Mouse (Mus musculus) liver, embryonic 13.5 days (tissue): ENCODE results near the gene Sprr3. TPM values are rescaled to one million over a fixed set of nuclear protein-coding genes. Genes with fewer than 3 reads are reported as not detected.
"Not testable (repeated sequence)": the region's sequence is repeated elsewhere in the genome, so short reads cannot be mapped to it uniquely, and the experiment has no call there.

Experiments
- ATAC-seq: fragments of 200-750 bp; cut with Nextera tagmentation; 2 replicates; pipeline ENCODE4 v1.8.0; 2017; ENCODE audit warnings: low read depth, mild to moderate bottlenecking, moderate number of reproducible peaks, moderate library complexity
- DNase-seq: peaks from one replicate; pipeline ENCODE4 v3.0.0; 2022
- H3K27ac ChIP-seq: fragments of 300-500 bp; sonication (generic); 2 replicates; pipeline ENCODE4 v1.5.1; 2015; ENCODE audit warnings: moderate library complexity, mild to moderate bottlenecking, inconsistent platforms
- H3K27me3 ChIP-seq: fragments of 300-500 bp; sonication (generic); 2 replicates; pipeline ENCODE4 v1.6.1; 2015; ENCODE audit warnings: mild to moderate bottlenecking, inconsistent platforms
- H3K36me3 ChIP-seq: fragments of 300-500 bp; sonication (generic); 2 replicates; pipeline ENCODE4 v1.6.1; 2015; ENCODE audit warnings: mild to moderate bottlenecking, inconsistent platforms
- H3K4me1 ChIP-seq: fragments of 300-500 bp; sonication (generic); replicated peaks from 2 replicates; pipeline ENCODE4 v1.6.1; 2015; ENCODE audit warnings: inconsistent platforms
- H3K4me2 ChIP-seq: fragments of 300-500 bp; sonication (generic); 2 replicates; pipeline ENCODE4 v1.6.1; 2015; ENCODE audit warnings: inconsistent platforms, mild to moderate bottlenecking, moderate library complexity
- H3K4me3 ChIP-seq: fragments of 300-500 bp; sonication (generic); replicated peaks from 2 replicates; pipeline ENCODE4 v1.5.1; 2015; ENCODE audit warnings: mild to moderate bottlenecking, inconsistent platforms
- H3K9ac ChIP-seq: fragments of 300-500 bp; sonication (generic); 2 replicates; pipeline ENCODE4 v1.6.1; 2015; ENCODE audit warnings: mild to moderate bottlenecking, inconsistent platforms
- H3K9me3 ChIP-seq: fragments of 300-500 bp; sonication (generic); replicated peaks from 2 replicates; pipeline ENCODE4 v1.6.1; 2016; ENCODE audit warnings: inconsistent platforms
- WGBS: fragments of 180-500 bp; shearing (Covaris S2); methylation state at CpG from one replicate; pipeline ENCODE4 v1.1.7; 2015; ENCODE audit not compliant: insufficient replicate concordance; 5-methylcytosine and 5-hydroxymethylcytosine counted together
- polyA plus RNA-seq: library from polyadenylated mRNA; unstranded; fragments of >200 nt; fragmentation: Nextera tagmentation; extraction: Ambion mirVana; gene quantifications from 2 replicates; pipeline ENCODE4 v1.2.1, GENCODE M21; 2015

Sprr3 gene
- polyA plus RNA-seq, result not detected in 2 replicates

GRCm38 (mm10) chr3:92458620-92459019 lies at the start of gene Sprr3:
Gene Sprr3, minus strand, starts transcription at chr3:92458720.
- no peak for DNase-seq
- H3K4me1 ChIP-seq, result no peaks in the 10 kb centered on the region
- H3K9ac ChIP-seq, result no peak within 1 kb of the TSS
- H3K4me2 ChIP-seq, result no peak within 1 kb of the TSS
- no peak within 1 kb of the TSS for H3K27ac ChIP-seq
- H3K9me3 ChIP-seq, result no peaks in the 10 kb centered on the region
- ATAC-seq, result no peak
- no peak within 1 kb of the TSS for H3K4me3 ChIP-seq
- H3K36me3 ChIP-seq, result no peaks in the 10 kb centered on the region
- H3K27me3 ChIP-seq, result no peaks in the 10 kb centered on the region
- 43% methylated on average over 2 of the region's 2 CpGs for WGBS

- no peak overlapping the region for H3K9ac ChIP-seq
- ATAC-seq (no peak), DNase-seq (no peak)
- no peak overlapping the region for H3K4me2 ChIP-seq
- no peaks in the 10 kb centered on the region for H3K36me3 ChIP-seq
- no peak overlapping the region for H3K27ac ChIP-seq
- H3K9me3 ChIP-seq, result no peaks in the 10 kb centered on the region
- H3K4me3 ChIP-seq, result no peak overlapping the region
- H3K27me3 ChIP-seq, result no peaks in the 10 kb centered on the region
- H3K4me1 ChIP-seq, result no peaks in the 10 kb centered on the region
- 58% methylated on average over 1 of the region's 1 CpGs for WGBS
Measured at GRCm38 (mm10) chr3:92508185-92508584, 49.7 kb upstream of the Sprr3 start.

GRCm38 (mm10) chr3:92503528-92503927 lies 45.0 kb upstream of the Sprr3 start:
- no peaks in the 10 kb centered on the region for H3K36me3 ChIP-seq
- no peak overlapping the region for H3K27ac ChIP-seq
- H3K4me2 ChIP-seq, result no peak overlapping the region
- DNase-seq (no peak), ATAC-seq (no peak)
- no peaks in the 10 kb centered on the region for H3K4me1 ChIP-seq
- H3K9me3 ChIP-seq, result no peaks in the 10 kb centered on the region
- H3K9ac ChIP-seq, result no peak overlapping the region
- H3K27me3 ChIP-seq, result no peaks in the 10 kb centered on the region
- H3K4me3 ChIP-seq, result no peak overlapping the region

- H3K36me3 ChIP-seq, result no peaks in the 10 kb centered on the region
- no peak for DNase-seq
- no peak within 1 kb of the TSS for H3K27ac ChIP-seq
- H3K9ac ChIP-seq, result no peak within 1 kb of the TSS
- 63% methylated on average over 1 of the region's 1 CpGs for WGBS
- no peak within 1 kb of the TSS for H3K4me2 ChIP-seq
- ATAC-seq, result no peak
- no peaks in the 10 kb centered on the region for H3K27me3 ChIP-seq
- no peaks in the 10 kb centered on the region for H3K9me3 ChIP-seq
- H3K4me1 ChIP-seq, result no peaks in the 10 kb centered on the region
- no peak within 1 kb of the TSS for H3K4me3 ChIP-seq
Measured at GRCm38 (mm10) chr3:92500393-92500792, 41.9 kb upstream of the Sprr3 start, which contains the start of gene Sprr4. Gene Sprr4, minus strand, starts transcription at chr3:92500493.

DNA sequence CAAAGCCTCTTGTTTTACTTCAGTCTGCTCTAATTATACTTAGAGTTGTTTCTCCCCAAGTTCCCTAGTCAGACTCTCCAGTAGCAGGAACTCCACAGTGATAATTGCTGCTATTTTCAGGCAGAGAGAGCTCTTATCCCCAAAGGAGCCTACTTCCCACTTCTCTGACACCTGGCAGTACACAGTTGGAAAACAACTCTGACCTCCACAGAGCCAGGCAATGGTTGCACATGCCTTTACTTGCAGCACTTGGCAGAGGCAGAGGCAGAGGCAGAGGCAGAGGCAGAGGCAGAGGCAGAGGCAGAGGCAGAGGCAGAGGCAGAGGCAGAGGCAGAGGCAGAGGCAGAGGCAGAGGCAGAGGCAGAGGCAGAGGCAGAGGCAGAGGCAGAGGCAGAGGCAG lies 31.7 kb upstream of the Sprr3 start:
- not testable (repeated sequence) for H3K4me3 ChIP-seq, H3K27me3 ChIP-seq, H3K4me1 ChIP-seq, DNase-seq, H3K9me3 ChIP-seq, H3K4me2 ChIP-seq, H3K27ac ChIP-seq, ATAC-seq, H3K36me3 ChIP-seq, H3K9ac ChIP-seq

DNA sequence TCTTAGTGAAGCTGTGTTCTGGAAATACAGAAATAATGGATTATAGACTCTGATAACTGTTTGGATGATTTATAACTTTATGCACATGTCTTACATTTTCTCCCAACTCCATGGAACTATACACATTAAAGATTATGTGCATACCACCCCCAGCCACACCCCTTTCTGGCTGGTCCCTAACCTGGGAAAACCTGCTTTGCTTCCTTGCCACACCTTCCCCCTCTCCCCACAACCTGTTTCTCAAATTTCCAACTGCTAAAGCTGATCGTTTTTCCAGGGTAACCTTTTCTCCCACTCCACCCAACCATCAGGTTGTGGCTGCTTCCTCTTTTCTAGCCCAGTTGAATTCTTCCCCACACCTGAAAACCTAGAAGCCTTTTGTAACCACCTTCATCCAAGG lies 27.8 kb upstream of the Sprr3 start:
- H3K9me3 ChIP-seq, result no peaks in the 10 kb centered on the region
- no peaks in the 10 kb centered on the region for H3K36me3 ChIP-seq
- ATAC-seq, result no peak
- H3K4me2 ChIP-seq, result no peak overlapping the region
- no peak overlapping the region for H3K27ac ChIP-seq
- H3K4me1 ChIP-seq, result no peaks in the 10 kb centered on the region
- H3K4me3 ChIP-seq, result no peak overlapping the region
- 22% methylated on average over 1 of the region's 1 CpGs for WGBS
- no peak for DNase-seq
- no peaks in the 10 kb centered on the region for H3K27me3 ChIP-seq
- H3K9ac ChIP-seq, result no peak overlapping the region

DNA sequence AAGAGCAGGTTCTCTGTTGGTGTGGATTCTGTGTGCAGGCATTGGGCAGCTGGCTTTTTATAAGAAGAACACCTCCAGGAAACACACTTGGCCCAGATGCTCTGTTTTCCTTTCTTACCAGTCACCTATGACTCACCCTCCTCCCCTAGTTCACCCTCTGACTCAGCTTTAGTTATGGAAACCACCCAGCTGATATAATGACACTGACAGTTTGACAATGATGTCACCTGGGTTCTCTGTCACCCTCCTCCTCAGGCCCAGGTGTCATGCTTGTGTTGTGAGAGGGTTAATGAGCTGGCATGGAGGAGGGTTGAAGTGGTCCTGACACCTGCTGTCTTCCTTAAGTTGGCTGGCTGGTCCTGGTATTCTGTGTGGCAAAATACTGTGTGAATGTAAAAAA lies 27.3 kb upstream of the Sprr3 start, which contains the start of gene Sprr1a:
Gene Sprr1a (minus strand): TSS at position 33 of the 400 bp plus-strand sequence.
- DNase-seq (no peak), ATAC-seq (no peak)
- H3K9me3 ChIP-seq, result no peaks in the 10 kb centered on the region
- no peaks in the 10 kb centered on the region for H3K36me3 ChIP-seq
- no peak within 1 kb of the TSS for H3K27ac ChIP-seq
- no peak within 1 kb of the TSS for H3K9ac ChIP-seq
- no peak within 1 kb of the TSS for H3K4me3 ChIP-seq
- no peak within 1 kb of the TSS for H3K4me2 ChIP-seq
- H3K4me1 ChIP-seq, result no peaks in the 10 kb centered on the region
- no peaks in the 10 kb centered on the region for H3K27me3 ChIP-seq

GRCm38 (mm10) chr3:92481249-92481648 lies 22.7 kb upstream of the Sprr3 start:
- not testable (repeated sequence) for H3K4me1 ChIP-seq, H3K36me3 ChIP-seq, H3K27ac ChIP-seq, ATAC-seq, DNase-seq, H3K4me2 ChIP-seq, H3K4me3 ChIP-seq, H3K27me3 ChIP-seq, H3K9me3 ChIP-seq, H3K9ac ChIP-seq

DNA sequence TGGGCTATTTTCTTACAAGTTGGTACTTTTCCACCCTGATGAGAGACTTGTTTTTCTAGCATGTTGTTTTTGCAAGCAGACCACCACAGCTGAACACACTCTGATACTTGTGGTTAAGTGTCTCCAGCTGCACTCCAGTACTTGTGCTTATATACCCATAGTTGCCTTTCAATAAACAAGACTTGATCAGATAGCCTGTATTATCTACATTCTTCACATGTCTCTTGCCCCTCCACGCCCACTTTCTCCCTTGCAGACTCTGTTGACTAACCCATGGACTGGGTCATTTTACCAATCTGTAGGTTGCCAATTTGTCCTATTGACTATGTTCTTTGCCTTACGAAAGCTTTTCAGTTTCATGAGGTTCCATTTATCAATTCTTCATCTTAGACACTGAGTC lies 11.6 kb upstream of the Sprr3 start:
- ATAC-seq (no peak), DNase-seq (no peak)
- no peaks in the 10 kb centered on the region for H3K36me3 ChIP-seq
- H3K9ac ChIP-seq, result no peak overlapping the region
- H3K27ac ChIP-seq, result no peak overlapping the region
- 51% methylated on average over 2 of the region's 2 CpGs for WGBS
- H3K27me3 ChIP-seq, result no peaks in the 10 kb centered on the region
- no peaks in the 10 kb centered on the region for H3K9me3 ChIP-seq
- no peaks in the 10 kb centered on the region for H3K4me1 ChIP-seq
- H3K4me2 ChIP-seq, result no peak overlapping the region
- no peak overlapping the region for H3K4me3 ChIP-seq

DNA sequence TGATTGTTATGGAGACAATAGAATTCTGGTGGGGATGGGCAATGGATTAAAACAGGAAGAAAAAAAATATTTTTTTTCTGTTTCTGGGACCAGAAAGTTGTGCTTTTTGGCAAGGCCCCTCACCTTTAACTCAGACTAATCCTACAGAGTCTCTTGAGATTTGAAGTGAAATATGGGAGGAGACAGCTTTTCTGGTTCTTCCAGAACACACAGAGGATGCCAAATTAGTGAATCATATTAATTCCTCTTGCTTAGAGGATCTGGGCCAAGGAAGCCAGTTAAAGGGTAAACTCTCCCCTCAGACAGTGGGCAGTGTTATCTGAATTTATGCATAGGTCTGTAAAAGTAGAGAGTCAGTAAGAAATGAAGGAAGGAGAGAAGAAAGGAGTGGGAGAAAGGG lies 8.9 kb upstream of the Sprr3 start:
- ATAC-seq, result no peak
- no peaks in the 10 kb centered on the region for H3K27me3 ChIP-seq

DNA sequence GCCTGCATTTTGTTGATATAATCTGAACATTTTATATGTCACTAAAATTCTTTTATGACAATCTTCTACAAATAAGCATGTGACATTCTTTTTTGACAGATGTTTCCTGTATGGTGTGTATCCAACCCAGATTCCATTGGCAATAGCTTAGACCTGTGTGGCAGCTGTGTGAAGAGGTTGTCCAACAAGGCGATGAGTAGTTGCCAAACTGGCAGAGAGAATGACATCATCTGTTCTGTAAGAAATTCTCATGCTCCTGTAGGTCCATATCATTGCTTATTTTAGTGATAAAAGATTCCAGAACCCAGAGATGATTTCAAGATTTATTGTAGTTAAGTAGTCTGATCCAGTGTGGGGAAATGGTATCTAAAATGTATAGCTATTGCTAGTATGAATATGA lies 8.1 kb upstream of the Sprr3 start:
- no peaks in the 10 kb centered on the region for H3K27me3 ChIP-seq
- H3K9me3 ChIP-seq, result no peaks in the 10 kb centered on the region
- no peak for ATAC-seq
- no peak for DNase-seq
- H3K9ac ChIP-seq, result no peak overlapping the region
- no peaks in the 10 kb centered on the region for H3K36me3 ChIP-seq
- no peaks in the 10 kb centered on the region for H3K4me1 ChIP-seq
- no peak overlapping the region for H3K4me2 ChIP-seq
- no peak overlapping the region for H3K4me3 ChIP-seq
- WGBS, result 69% methylated on average over 1 of the region's 1 CpGs
- no peak overlapping the region for H3K27ac ChIP-seq

More for the DNA sequence above, 8.9 kb upstream of the Sprr3 start:
- Histone ChIP-seq H3K9me3 (no peaks in the 10 kb centered on the region), H3K4me2 (no peak overlapping the region), H3K36me3 (no peaks in the 10 kb centered on the region), H3K4me1 (no peaks in the 10 kb centered on the region), H3K4me3 (no peak overlapping the region), H3K27ac (no peak overlapping the region), H3K9ac (no peak overlapping the region)
- no peak for DNase-seq

- no peak overlapping the region for H3K27ac ChIP-seq
- H3K9ac ChIP-seq, result no peak overlapping the region
- ATAC-seq (no peak), DNase-seq (no peak)
- no peaks in the 10 kb centered on the region for H3K9me3 ChIP-seq
- no peak overlapping the region for H3K4me2 ChIP-seq
- no peaks in the 10 kb centered on the region for H3K4me1 ChIP-seq
- H3K4me3 ChIP-seq, result no peak overlapping the region
- no peaks in the 10 kb centered on the region for H3K36me3 ChIP-seq
- no peaks in the 10 kb centered on the region for H3K27me3 ChIP-seq
- WGBS, result 74% methylated on average over 5 of the region's 5 CpGs
Measured at GRCm38 (mm10) chr3:92455151-92455550, 3.4 kb downstream of the Sprr3 start.

DNA sequence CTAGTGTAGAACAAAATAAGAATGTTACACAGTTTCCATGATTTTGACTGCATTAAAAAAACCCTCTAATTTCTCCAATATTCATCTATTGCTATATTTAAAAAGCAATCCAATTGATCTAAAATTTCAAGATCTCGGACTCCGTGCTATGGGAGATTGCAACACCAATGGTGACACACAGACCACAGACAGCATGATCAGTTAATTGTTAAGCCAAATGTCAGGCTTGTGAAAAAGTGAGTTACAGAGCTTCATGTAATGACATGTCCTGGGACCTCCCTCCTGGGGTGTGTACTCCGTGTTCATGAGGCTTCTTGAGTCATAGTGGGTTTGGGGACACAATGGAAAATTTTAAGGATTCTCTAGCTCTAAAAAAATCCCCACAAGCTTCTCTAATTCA lies 18.3 kb downstream of the Sprr3 start:
- Histone ChIP-seq H3K9me3 (no peaks in the 10 kb centered on the region), H3K27me3 (no peaks in the 10 kb centered on the region), H3K36me3 (no peaks in the 10 kb centered on the region), H3K4me2 (no peak overlapping the region), H3K27ac (no peak overlapping the region), H3K4me1 (no peaks in the 10 kb centered on the region), H3K4me3 (no peak overlapping the region), H3K9ac (no peak overlapping the region)
- ATAC-seq, result no peak
- WGBS, result 58% methylated on average over 3 of the region's 3 CpGs
- no peak for DNase-seq
